Mouse (Mus musculus): ENCODE data around the gene Rsc1a1. TPM values are rescaled to one million over a fixed set of nuclear protein-coding genes. Genes with fewer than 3 reads are reported as not detected.

Gene Rsc1a1
- polyA plus RNA-seq, 1 experiment from 2014 or later, result not detected

DNA sequence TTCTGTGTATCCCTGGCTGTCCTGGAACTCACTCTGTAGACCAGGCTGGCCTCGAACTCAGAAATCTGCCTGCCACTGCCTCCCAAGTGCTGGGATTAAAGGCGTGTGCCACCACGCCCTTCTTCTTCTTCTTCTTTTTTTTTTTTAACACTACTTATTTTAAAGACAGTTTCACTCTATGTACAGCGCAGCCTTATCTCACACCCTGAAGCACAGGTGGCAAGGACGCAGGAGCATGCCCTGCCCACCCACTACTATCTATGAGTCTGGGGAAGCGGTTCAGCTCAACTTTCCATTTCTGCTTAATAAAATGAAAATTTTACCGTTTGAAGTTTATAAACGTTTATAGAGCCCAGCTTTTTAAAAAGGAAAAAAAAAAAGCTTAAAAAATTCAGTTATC is 3.1 kb upstream of the Rsc1a1 start:
- H3K9ac ChIP-seq, result no peak overlapping the region
- no peaks in the 10 kb centered on the region for H3K27me3 ChIP-seq
- no peak overlapping the region for H3K27ac ChIP-seq
- H3K36me3 ChIP-seq, result peaks cover 68% of the 10 kb centered on the region
- 89% methylated on average over 8 of the region's 8 CpGs for WGBS
- H3K4me1 ChIP-seq (replicated peaks), result peaks cover 3% of the 10 kb centered on the region; the same call in 1 of the 2 replicates
- ATAC-seq (replicated peaks; ENCODE audit: insufficient number of reproducible peaks, insufficient read depth, low FRiP score, low read depth), result no peak
- H3K4me3 ChIP-seq, result no peak overlapping the region
- H3K4me2 ChIP-seq, result no peak overlapping the region
- H3K9me3 ChIP-seq (replicated peaks), result no peaks in the 10 kb centered on the region

DNA sequence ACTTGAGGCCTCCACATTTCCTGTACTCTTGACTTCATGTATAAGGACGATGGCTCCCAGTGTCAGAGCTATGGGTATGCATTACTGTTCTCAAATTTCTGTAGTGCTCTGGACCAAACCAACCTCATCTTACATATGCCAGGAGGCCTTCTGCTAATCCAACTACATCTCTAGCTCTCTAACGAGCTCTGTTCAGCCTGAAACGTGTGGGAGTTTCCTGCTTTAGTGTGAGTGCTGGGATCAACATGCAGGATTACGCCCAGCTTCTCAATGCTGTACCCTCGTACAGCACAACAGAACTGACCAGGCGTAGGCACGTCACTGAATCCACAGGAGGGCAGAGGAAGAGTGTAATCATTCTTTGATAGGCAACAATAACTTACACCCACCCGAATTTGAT is 1.1 kb upstream of the Rsc1a1 start:
- Histone ChIP-seq H3K9ac (no peak overlapping the region), H3K36me3 (peaks cover 55% of the 10 kb centered on the region), H3K4me2 (no peak overlapping the region), H3K4me1 (replicated peaks) (peaks cover 22% of the 10 kb centered on the region), H3K4me3 (no peak overlapping the region), H3K9me3 (replicated peaks) (no peaks in the 10 kb centered on the region), H3K27ac (no peak overlapping the region), H3K27me3 (no peaks in the 10 kb centered on the region)
- ATAC-seq (replicated peaks; ENCODE audit: insufficient number of reproducible peaks, insufficient read depth, low FRiP score, low read depth), result no peak
- WGBS, result 72% methylated on average over 8 of the region's 8 CpGs

DNA sequence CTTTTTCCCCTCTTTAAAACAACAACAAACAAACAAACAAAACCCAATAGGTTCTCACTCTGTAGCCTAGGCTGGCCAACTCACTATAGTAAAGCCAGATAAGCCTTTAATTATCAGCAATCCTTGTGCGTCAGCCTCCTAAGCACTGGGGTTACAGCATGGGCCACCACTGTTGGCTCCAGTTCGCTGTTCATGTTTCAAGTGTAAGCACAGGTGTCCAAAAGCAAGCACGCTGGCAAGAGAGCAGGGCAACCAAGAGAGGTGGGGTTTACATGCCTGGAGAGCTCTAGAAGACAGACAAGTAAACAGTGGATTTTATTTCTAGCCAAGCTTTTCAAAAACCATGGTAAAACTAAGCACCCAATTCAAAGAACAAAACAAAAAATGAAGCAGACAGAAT is 694 bp upstream of the Rsc1a1 start:
- peaks cover 50% of the 10 kb centered on the region for H3K36me3 ChIP-seq
- no peak overlapping the region for H3K4me3 ChIP-seq
- ATAC-seq (replicated peaks; ENCODE audit: insufficient number of reproducible peaks, insufficient read depth, low FRiP score, low read depth), result no peak

DNA sequence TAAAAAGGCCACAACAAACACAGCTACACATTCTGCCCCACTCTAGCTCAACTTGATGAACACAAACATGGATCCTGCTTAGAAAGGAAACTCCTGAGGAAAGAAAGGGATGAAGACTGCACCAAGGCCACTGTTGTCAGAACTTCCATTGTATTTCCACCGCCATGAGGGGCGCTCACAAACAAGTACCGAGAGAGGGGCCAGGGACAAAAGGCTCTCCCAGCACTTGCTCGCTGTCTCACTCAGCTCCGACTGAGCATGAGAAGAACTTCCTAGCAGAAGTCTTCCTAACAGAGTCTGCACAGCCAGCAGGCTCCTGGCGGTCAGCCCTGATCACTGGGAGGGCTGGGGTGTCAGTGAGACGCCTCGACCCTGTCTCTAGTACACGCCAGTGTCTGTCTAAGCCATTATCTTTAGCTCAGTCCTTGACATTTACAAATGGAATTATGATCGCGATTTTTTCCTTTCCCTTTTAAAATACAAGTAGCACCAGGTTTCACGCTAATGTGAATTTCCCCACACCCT is 2.6 kb downstream of the Rsc1a1 start:
- 51% methylated on average over 12 of the region's 12 CpGs for WGBS
- H3K36me3 ChIP-seq, result peaks cover 32% of the 10 kb centered on the region
- H3K9ac ChIP-seq, result no peak overlapping the region

More for the DNA sequence above, 694 bp upstream of the Rsc1a1 start:
- Histone ChIP-seq H3K4me2 (no peak overlapping the region), H3K4me1 (replicated peaks) (peaks cover 25% of the 10 kb centered on the region), H3K9ac (no peak overlapping the region), H3K27me3 (no peaks in the 10 kb centered on the region), H3K9me3 (replicated peaks) (no peaks in the 10 kb centered on the region), H3K27ac (no peak overlapping the region)
- WGBS, result 85% methylated on average over 3 of the region's 3 CpGs

DNA sequence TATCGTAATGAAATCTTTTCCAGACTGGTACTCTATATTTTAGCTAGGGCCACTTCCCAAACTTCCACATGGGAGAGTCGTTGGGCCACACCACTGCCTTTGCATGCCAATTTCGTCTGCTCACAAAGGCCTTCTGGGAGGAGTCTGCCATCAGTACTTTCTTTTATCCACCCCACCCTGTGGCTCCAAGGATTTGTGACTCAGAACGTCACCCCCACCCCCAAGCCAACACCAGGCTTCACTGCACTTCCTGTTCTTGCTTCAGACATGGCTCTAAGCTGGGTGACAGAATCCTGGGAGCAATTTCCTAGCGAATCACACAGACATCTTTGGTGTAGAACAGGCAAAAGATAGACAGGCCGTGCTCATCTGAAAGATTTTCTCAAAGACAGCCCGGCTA is 3.6 kb downstream of the Rsc1a1 start:
- no peak for ATAC-seq (replicated peaks; ENCODE audit: insufficient number of reproducible peaks, insufficient read depth, low FRiP score, low read depth)
- Histone ChIP-seq H3K36me3 (peaks cover 33% of the 10 kb centered on the region), H3K9me3 (replicated peaks) (no peaks in the 10 kb centered on the region), H3K9ac (no peak overlapping the region; the same call in 1 of the 2 replicates), H3K27ac (no peak overlapping the region), H3K4me3 (no peak overlapping the region), H3K4me1 (replicated peaks) (peaks cover 30% of the 10 kb centered on the region), H3K27me3 (no peaks in the 10 kb centered on the region), H3K4me2 (no peak overlapping the region)
- WGBS, result 43% methylated on average over 7 of the region's 7 CpGs

More for the DNA sequence above, 2.6 kb downstream of the Rsc1a1 start:
- Histone ChIP-seq H3K4me1 (replicated peaks) (peaks cover 30% of the 10 kb centered on the region), H3K4me2 (no peak overlapping the region), H3K27ac (peak overlapping the region; percentile 47; the same call in 1 of the 2 replicates), H3K4me3 (no peak overlapping the region), H3K9me3 (replicated peaks) (no peaks in the 10 kb centered on the region), H3K27me3 (no peaks in the 10 kb centered on the region)
- ATAC-seq (replicated peaks; ENCODE audit: insufficient number of reproducible peaks, insufficient read depth, low FRiP score, low read depth), result no peak

DNA sequence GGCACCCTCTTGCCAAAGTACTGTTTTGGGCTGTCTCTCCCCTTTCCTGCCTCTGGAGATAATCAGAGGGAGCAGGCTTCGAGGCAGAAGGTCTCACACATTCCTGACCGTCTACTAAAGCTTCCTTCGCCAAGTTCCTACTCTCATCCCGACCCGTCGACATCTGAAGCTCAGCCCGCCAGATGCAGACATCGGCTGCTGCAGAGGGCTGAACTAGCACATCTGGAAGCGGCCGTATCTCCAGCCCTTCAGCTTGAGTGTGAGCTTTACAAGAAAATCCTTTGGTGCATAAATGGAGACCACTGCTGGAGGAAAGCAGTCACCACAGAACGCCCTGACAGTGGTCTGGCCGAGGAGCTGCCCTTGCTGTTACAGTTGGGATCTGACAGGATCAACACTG is 4.5 kb downstream of the Rsc1a1 start:
- Histone ChIP-seq H3K9me3 (replicated peaks) (no peaks in the 10 kb centered on the region), H3K4me3 (no peak overlapping the region), H3K9ac (no peak overlapping the region), H3K27ac (peak overlapping the region; percentile 5; the same call in 1 of the 2 replicates), H3K4me1 (replicated peaks) (peaks cover 30% of the 10 kb centered on the region), H3K36me3 (peaks cover 30% of the 10 kb centered on the region), H3K4me2 (no peak overlapping the region), H3K27me3 (no peaks in the 10 kb centered on the region)
- ATAC-seq (replicated peaks; ENCODE audit: insufficient number of reproducible peaks, insufficient read depth, low FRiP score, low read depth), result no peak
- 35% methylated on average over 12 of the region's 12 CpGs for WGBS

DNA sequence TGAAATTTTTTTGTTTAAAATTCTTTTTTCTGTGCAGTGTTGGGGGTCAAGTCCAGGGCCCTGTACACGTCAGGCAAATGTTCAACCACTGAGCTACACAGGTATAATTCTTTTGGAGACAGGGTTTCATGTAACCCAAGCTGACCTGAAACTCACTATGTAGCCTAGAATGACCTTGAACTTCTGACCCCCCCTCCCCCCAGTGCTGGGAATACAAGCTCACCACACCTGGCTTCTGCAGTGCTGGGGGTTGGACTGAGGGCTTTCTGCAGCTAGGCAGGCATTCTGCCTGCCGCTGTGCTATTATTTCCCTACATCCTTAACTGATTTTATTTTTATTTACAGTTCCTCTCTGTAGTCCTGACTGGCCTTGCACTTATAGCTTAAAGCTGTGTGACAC is 6.4 kb downstream of the Rsc1a1 start:
- 85% methylated on average over 2 of the region's 2 CpGs for WGBS
- Histone ChIP-seq H3K4me3 (no peak overlapping the region), H3K4me1 (replicated peaks) (peaks cover 30% of the 10 kb centered on the region), H3K36me3 (peaks cover 11% of the 10 kb centered on the region; the same call in 1 of the 2 replicates), H3K9me3 (replicated peaks) (no peaks in the 10 kb centered on the region), H3K4me2 (no peak overlapping the region), H3K9ac (no peak overlapping the region), H3K27me3 (no peaks in the 10 kb centered on the region), H3K27ac (no peak overlapping the region)
- no peak for ATAC-seq (replicated peaks; ENCODE audit: insufficient number of reproducible peaks, insufficient read depth, low FRiP score, low read depth)

DNA sequence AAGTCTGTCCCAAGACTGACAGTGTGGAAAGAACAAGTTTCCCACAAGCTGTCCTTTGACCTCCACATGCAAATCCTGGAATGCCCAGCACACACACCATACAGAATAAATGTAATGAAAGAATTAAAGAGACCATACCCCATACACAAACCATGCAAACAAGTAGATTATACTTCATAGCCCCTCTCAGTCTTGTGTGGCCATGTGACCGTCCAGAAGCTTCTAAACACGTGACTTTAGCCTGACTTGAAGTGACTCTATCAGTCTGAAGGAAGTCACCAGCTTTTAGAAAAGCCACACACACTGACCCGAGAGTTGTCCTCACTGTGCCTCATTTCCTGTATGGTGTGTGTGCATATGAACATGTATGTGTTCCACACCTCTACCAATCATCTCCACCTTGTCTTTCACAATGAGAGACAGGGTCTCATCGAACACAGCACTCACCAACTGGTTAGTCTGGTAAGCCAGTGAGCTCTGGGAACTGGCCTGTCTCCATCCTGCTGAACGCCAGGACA is 8.9 kb downstream of the Rsc1a1 start:
- no peaks in the 10 kb centered on the region for H3K9me3 ChIP-seq (replicated peaks)
- H3K9ac ChIP-seq, result no peak overlapping the region
- H3K4me2 ChIP-seq, result no peak overlapping the region
- H3K27me3 ChIP-seq, result no peaks in the 10 kb centered on the region
- no peak overlapping the region for H3K4me3 ChIP-seq
- peaks cover 8% of the 10 kb centered on the region for H3K4me1 ChIP-seq (replicated peaks)
- 0 out of 2 replicates have a peak, but pooled peaks cover 6% of the 10 kb centered on the region for H3K36me3 ChIP-seq
- WGBS, result 68% methylated on average over 5 of the region's 5 CpGs
- ATAC-seq (replicated peaks; ENCODE audit: insufficient number of reproducible peaks, insufficient read depth, low FRiP score, low read depth), result no peak
- H3K27ac ChIP-seq, result no peak overlapping the region

DNA sequence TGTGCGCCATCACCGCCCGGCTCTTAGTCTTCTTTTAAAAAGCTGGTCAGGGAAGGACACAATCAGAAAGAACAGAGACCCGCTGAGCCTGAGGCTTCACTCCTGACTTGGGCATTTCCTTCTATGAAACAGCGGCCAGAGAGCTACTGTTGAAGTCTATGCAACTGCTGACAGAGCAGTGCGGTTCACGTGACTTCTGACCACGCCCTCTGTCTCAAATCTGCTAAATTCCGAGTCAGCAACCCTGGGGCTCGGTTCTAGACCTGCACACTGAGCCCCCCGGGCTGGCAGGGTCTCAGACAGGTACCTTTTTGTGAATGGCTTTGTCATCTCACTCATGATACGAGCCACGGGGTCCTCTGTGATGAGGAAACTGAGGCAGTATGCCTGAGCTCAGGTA is 13.1 kb downstream of the Rsc1a1 start:
- Histone ChIP-seq H3K9me3 (replicated peaks) (no peaks in the 10 kb centered on the region), H3K4me2 (no peak overlapping the region), H3K36me3 (0 out of 2 replicates have a peak, but pooled peaks cover 4% of the 10 kb centered on the region), H3K4me1 (replicated peaks) (no peaks in the 10 kb centered on the region), H3K27ac (no peak overlapping the region), H3K9ac (no peak overlapping the region), H3K27me3 (no peaks in the 10 kb centered on the region), H3K4me3 (no peak overlapping the region)
- ATAC-seq (replicated peaks; ENCODE audit: insufficient number of reproducible peaks, insufficient read depth, low FRiP score, low read depth), result no peak
- WGBS, result 76% methylated on average over 13 of the region's 13 CpGs

DNA sequence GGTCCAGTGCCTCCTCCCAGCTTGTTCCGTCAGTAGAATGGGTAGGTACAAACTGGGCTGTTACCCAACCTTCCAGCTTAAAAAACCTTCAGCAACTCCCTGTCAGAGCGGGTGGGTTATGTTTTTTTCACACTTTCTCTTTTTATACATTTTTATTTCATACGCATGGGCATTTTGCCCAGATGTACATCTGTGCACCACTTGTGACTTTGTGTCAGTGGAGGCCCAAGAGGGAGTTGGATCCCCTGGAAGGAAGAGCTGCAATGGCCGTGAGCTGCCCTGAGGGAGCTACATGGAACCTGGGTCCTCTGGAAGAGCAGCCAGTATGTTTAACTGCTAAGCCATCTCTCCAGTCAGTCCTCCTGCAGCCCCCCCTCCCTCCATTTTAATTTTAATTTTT is 14.0 kb downstream of the Rsc1a1 start:
- no peaks in the 10 kb centered on the region for H3K27me3 ChIP-seq
- ATAC-seq (replicated peaks; ENCODE audit: insufficient number of reproducible peaks, insufficient read depth, low FRiP score, low read depth), result no peak
- H3K9me3 ChIP-seq (replicated peaks), result no peaks in the 10 kb centered on the region
- no peak overlapping the region for H3K4me3 ChIP-seq
- no peaks in the 10 kb centered on the region for H3K36me3 ChIP-seq
- no peak overlapping the region for H3K9ac ChIP-seq
- H3K4me1 ChIP-seq (replicated peaks), result no peaks in the 10 kb centered on the region
- no peak overlapping the region for H3K4me2 ChIP-seq
- WGBS, result 72% methylated on average over 4 of the region's 4 CpGs
- H3K27ac ChIP-seq, result no peak overlapping the region

DNA sequence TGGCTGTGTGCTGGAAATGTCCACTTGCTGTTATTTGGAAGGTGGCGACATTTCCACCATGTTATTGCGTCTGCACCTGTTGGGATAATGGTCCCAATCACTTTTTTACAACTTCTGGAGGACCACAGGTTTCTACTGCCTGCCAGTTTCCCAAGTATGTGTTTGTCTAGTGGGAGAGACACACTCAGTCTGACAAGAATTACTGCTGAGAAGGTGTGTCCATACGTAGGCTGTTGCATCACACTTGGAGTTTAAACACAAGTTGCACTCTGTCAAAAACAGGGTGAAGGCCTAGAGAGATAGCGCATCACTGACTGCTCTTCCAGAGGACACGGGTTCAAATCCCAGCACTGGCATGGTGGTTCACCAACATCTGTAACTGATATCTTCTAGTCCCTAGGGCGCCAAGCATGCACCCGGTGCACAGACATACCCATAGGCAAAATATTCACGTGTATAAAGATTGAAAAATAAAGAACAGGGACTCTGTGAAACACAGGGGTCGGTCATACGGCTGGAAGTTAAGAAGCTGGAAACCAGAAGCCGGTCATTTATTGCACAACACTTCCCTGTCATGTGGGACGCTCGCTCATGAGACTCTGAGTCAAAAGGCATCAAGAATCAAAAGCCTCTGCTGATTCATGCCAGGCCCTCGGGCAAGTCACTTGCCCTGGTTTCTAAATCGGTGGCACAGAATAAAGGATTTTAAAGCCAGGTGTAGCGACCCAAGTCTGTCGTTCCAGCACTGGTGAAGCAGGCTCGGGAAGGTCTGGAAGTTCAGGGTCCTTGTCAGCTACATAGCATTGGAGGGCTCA is 15.3 kb downstream of the Rsc1a1 start:
- no peaks in the 10 kb centered on the region for H3K36me3 ChIP-seq
- H3K9me3 ChIP-seq (replicated peaks), result no peaks in the 10 kb centered on the region
- H3K9ac ChIP-seq, result no peak overlapping the region
- ATAC-seq (replicated peaks; ENCODE audit: insufficient number of reproducible peaks, insufficient read depth, low FRiP score, low read depth), result no peak
- no peak overlapping the region for H3K4me2 ChIP-seq
- no peak overlapping the region for H3K4me3 ChIP-seq
- H3K27ac ChIP-seq, result no peak overlapping the region
- no peaks in the 10 kb centered on the region for H3K4me1 ChIP-seq (replicated peaks)
- H3K27me3 ChIP-seq, result no peaks in the 10 kb centered on the region
- WGBS, result 81% methylated on average over 18 of the region's 18 CpGs
